ENCODE assay signal across 8 mouse cellular contexts in genomic region chr5:29467489-29468350, GRCm38 (mm10). TPM values are rescaled to one million over a fixed set of nuclear protein-coding genes. Genes with fewer than 3 reads are reported as not detected.
DNase-seq lines count a peak whose midpoint lies in the region; ATAC-seq and TF ChIP-seq lines count a peak whose summit lies in the region.

No protein-coding gene starts in this region.

- H3K9me3 ChIP-seq in kidney, postnatal 0 days (replicated peaks; ENCODE audit: low read length): no peaks in the 10 kb centered on the region
- H3K9me3 ChIP-seq in intestine, embryonic 16.5 days (ENCODE audit: control insufficient read depth, low read length): no peaks in the 10 kb centered on the region

- peak overlapping the region; percentile 73 for H3K4me2 ChIP-seq in kidney, postnatal 0 days (ENCODE audit: low read length)
- peak overlapping the region; percentile 80 for H3K4me2 ChIP-seq in intestine, embryonic 16.5 days (ENCODE audit: low read depth, low read length)
- peak overlapping the region; percentile 74 for H3K4me2 ChIP-seq in myocyte (ENCODE audit: low read depth)

- peaks cover 58% of the 10 kb centered on the region for H3K27me3 ChIP-seq in kidney, postnatal 0 days (ENCODE audit: insufficient read depth, low read length)
- H3K27me3 ChIP-seq in intestine, embryonic 16.5 days (replicated peaks; ENCODE audit: control insufficient read depth, insufficient read depth, low read length): peaks cover 36% of the 10 kb centered on the region
- H3K27me3 ChIP-seq in myocyte (ENCODE audit: control insufficient read depth, insufficient read depth, insufficient read length): peaks cover 49% of the 10 kb centered on the region

- TF ChIP-seq CTCF in kidney, postnatal 0 days (IDR thresholded peaks at IDR 0.05; ENCODE audit: low read depth): no peak

- peak; percentile 33; the same call in 1 of the 2 replicates for ATAC-seq in kidney, postnatal 0 days (replicated peaks; ENCODE audit: low FRiP score, low read depth)
- ATAC-seq in intestine, embryonic 16.5 days: peak; percentile 81

- TF ChIP-seq POLR2A in myocyte (IDR thresholded peaks at IDR 0.05; ENCODE audit: insufficient read length, low read depth): no peak

- H3K4me1 ChIP-seq in kidney, postnatal 0 days (replicated peaks; ENCODE audit: insufficient read depth, low read length): peaks cover 3% of the 10 kb centered on the region; the same call in 1 of the 2 replicates
- peaks cover 6% of the 10 kb centered on the region; the same call in 1 of the 2 replicates for H3K4me1 ChIP-seq in intestine, embryonic 16.5 days (ENCODE audit: control insufficient read depth, insufficient read depth, low read length)

- DNase-seq in kidney, postnatal 0 days (ENCODE audit: low spot score): no peak
- DNase-seq in kidney, adult 9 months: no peak
- peak; percentile 62 for DNase-seq in embryo, embryonic 11 days
- DNase-seq in ovary, adult 18-20 months (ENCODE audit: low spot score): no peak
- no peak for DNase-seq in right cerebral cortex, postnatal 4 days
- no peak for DNase-seq in c-Kit-positive CD71-positive TER-119-positive erythroid progenitor cells, embryonic 14.5 days (ENCODE audit: low spot score)

- H3K27ac ChIP-seq in kidney, postnatal 0 days: no peak overlapping the region
- H3K27ac ChIP-seq in intestine, embryonic 16.5 days (ENCODE audit: low read length): no peak overlapping the region

- H3K9ac ChIP-seq in kidney, postnatal 0 days (ENCODE audit: low read depth, low read length): 0 out of 2 replicates have a peak overlapping the region, but pooled peaks have one; percentile 23
- H3K9ac ChIP-seq in intestine, embryonic 16.5 days (ENCODE audit: low read depth, low read length): peak overlapping the region; percentile 62

- H3K79me2 ChIP-seq in myocyte (ENCODE audit: control insufficient read depth, insufficient read depth): no peaks in the 10 kb centered on the region

- H3ac ChIP-seq in myocyte (ENCODE audit: control insufficient read depth, insufficient read length): no peak overlapping the region

- WGBS in kidney, postnatal 0 days: 3% methylated on average over 67 of the region's 67 CpGs
- 5% methylated on average over 67 of the region's 67 CpGs for WGBS in intestine, embryonic 16.5 days

- no peaks in the 10 kb centered on the region for H3K36me3 ChIP-seq in kidney, postnatal 0 days (ENCODE audit: insufficient read depth, low read length)
- no peaks in the 10 kb centered on the region for H3K36me3 ChIP-seq in intestine, embryonic 16.5 days (ENCODE audit: control insufficient read depth, insufficient read depth, low read length)
- H3K36me3 ChIP-seq in myocyte (ENCODE audit: control insufficient read depth, insufficient read depth): no peaks in the 10 kb centered on the region

- peak overlapping the region; percentile 41 for H3K4me3 ChIP-seq in kidney, postnatal 0 days (replicated peaks; ENCODE audit: low read depth, low read length)
- H3K4me3 ChIP-seq in intestine, embryonic 16.5 days (ENCODE audit: low read length): peak overlapping the region; percentile 55
- no peak overlapping the region for H3K4me3 ChIP-seq in myocyte

TF ChIP-seq in myocyte, 11 proteins besides CTCF, POLR2A, EP300 and RAD21:
- TF ChIP-seq USF1 (IDR thresholded peaks at IDR 0.05; ENCODE audit: low read depth) (no peak), MAX (IDR thresholded peaks at IDR 0.05; ENCODE audit: low read depth) (no peak), MYOD1 (IDR thresholded peaks at IDR 0.05; ENCODE audit: control insufficient read depth in 1 of 3, insufficient read length in 2 of 3, low read depth in 2 of 3) (peak in 1 of 3 experiments; percentile 25), MYOG (IDR thresholded peaks at IDR 0.05; ENCODE audit: control insufficient read depth in 1 of 3, insufficient read depth in 1 of 3, insufficient read length in 2 of 3, low read depth in 2 of 3) (peak in 1 of 3 experiments; percentile 19)

RNA-seq across cellular contexts. Expression of gene Mnx1, which starts 10.6 kb away (rescaled TPM):
- polyA plus RNA-seq in kidney, postnatal 0 days (2015; fragmentation: Nextera tagmentation; extraction: Ambion mirVana): not detected in 2 replicates
- polyA plus RNA-seq in intestine, embryonic 16.5 days (2015; fragmentation: Nextera tagmentation; extraction: Ambion mirVana): 0.22 and 0.81 TPM in 2 replicates
- not detected for polyA plus RNA-seq in myocyte (2012; fragmentation: generic; extraction: Trizol)

RNA-seq across cellular contexts. Expression of gene Nom1, which starts 33.3 kb away (rescaled TPM):
- polyA plus RNA-seq in kidney, postnatal 0 days (2015; fragmentation: Nextera tagmentation; extraction: Ambion mirVana): 19.6 and 20.0 TPM in 2 replicates
- polyA plus RNA-seq in intestine, embryonic 16.5 days (2015; fragmentation: Nextera tagmentation; extraction: Ambion mirVana): 29.0 and 32.8 TPM in 2 replicates
- polyA plus RNA-seq in myocyte (2012; fragmentation: generic; extraction: Trizol): 9.9 TPM
